Mouse (Mus musculus) layer of hippocampus, postnatal 25 days (tissue): ENCODE data around the gene Eya2. TPM values are rescaled to one million over a fixed set of nuclear protein-coding genes. Genes with fewer than 3 reads are reported as not detected.
"Not testable (repeated sequence)": the region's sequence is repeated elsewhere in the genome, so short reads cannot be mapped to it uniquely, and the experiment has no call there.

ENCODE experiments used
- DNase-seq, 2 experiments: peaks; one replicate each; pipeline ENCODE4 v3.0.0; 2022; ENCODE audit warnings: mixed read lengths in 2 of 2, low spot score in 1 of 2; ENCODE audit errors: extremely low spot score in 1 of 2
- total RNA-seq, 2 experiments: library from RNA; stranded (reverse); gene quantifications; 2 replicates each; pipeline ENCODE4 v1.2.3; 2021

Gene Eya2
- total RNA-seq, result 1 to 10 TPM; 3.8 to 4.8 TPM

DNA sequence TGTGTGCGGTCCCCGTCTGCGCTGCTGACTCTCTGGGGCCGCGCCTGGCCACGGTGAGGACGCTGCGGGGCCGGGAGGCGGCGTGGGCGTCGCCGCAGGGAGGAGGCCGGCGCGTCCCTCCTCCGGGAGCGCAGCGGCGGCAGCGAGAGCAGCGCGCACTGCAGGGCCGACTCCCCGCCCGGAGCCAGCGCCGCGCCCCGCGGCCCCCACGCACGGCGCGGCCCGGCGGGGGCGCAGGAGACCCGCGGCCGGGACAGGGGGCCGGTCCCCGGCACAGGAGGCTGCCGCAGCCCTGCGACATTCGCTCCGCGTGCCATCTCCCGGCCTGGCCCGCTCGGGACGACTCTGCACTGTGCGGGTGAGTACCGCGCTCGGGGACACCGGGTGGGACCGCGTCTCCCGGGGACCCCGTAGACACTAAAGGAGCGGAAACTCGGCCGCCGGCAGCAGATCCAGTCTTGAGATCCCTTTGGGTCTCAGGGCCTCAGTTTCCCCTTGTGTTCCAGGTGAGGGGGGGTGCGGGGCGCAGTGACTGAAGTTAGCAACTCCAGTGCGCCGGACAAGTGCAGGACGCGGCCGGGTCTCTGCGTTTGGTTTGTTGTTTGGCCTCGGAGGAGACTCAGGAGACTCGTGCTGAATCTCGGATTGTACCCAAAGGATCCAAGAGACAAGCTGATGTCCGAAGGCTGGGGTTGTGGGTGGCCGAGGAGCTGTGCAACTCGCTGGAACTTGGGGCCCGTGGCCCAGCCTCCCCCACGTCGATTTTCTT is at the start of gene Eya2:
TSS of gene Eya2 (plus strand) at position 126 of the 769 bp plus-strand sequence.
- no peak for DNase-seq

DNA sequence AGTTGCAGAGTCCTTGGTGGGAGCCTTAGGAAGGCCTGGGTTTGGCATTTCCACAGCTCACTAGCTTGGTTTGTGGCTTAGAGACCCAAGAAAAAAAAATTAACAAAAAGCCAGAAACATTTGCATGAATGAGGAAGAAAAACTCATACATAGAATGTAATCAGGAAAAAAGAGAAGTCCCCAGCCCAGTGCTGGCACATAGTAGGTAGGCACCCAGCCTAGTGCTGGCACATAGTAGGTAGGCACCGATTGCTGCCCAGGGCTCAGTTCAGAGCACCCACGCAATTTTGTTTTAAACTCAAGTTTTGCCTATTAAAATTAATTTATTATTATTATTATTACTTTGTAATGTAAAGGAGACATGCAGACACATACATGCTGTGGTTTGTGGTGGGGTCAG is 49.1 kb upstream of the Eya2 start:
- DNase-seq, result no peak

DNA sequence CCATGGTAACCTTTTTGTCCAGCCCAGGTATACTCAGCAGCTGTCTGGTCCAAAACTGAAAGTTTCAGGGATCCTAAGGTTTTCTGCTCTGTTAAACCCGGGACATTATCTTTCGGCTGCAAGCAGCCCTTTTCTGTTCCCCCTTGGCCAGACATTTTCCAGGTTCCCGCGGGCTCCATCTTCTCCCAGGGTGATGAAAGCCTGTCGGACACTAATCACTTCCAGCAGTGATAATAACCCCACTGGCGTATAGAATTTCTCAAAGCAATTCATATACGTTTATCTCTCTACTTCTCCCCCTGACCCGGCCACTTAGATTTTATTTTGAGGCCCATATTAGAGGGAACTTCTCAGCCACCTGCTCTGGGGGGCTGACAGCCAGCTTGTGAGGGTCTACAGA is 48.5 kb upstream of the Eya2 start:
- no peak for DNase-seq

GRCm38 (mm10) chr2:165547410-165547809 is 47.4 kb upstream of the Eya2 start:
- peak in 1 of 2 experiments; percentile 32 for DNase-seq

- DNase-seq, result no peak
Measured at GRCm38 (mm10) chr2:165548627-165549026, 46.2 kb upstream of the Eya2 start.

GRCm38 (mm10) chr2:165550410-165550809 is 44.4 kb upstream of the Eya2 start:
- not testable (repeated sequence) for DNase-seq

GRCm38 (mm10) chr2:165554066-165554465 is 40.8 kb upstream of the Eya2 start:
- no peak for DNase-seq

GRCm38 (mm10) chr2:165557278-165557677 is 37.6 kb upstream of the Eya2 start:
- no peak for DNase-seq

- DNase-seq, result no peak
Measured at GRCm38 (mm10) chr2:165558916-165559315, 35.9 kb upstream of the Eya2 start.

GRCm38 (mm10) chr2:165559506-165560235 is 35.2 kb upstream of the Eya2 start:
- DNase-seq, result no peak

DNA sequence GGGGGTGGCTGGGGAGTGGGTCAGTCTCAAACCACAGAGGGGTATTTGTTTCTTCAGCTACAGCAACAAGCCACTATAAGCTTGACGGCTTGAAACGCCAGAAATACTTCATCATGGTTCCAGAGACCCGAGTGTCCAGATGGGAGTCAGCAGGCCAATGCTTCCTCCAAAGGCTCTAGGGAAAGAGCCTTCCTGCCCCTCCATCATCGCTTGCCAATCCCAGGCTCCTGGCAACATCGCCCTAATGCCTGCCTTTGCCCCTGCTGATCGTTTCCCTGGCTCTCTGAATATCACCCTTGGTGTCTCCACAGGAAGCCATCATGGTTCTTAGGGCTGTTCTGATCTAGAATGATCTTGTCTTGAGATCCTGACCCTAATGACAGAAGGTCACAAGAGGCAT is 33.0 kb upstream of the Eya2 start:
- DNase-seq, result no peak

- DNase-seq, result no peak
Measured at GRCm38 (mm10) chr2:165563298-165564058, 31.4 kb upstream of the Eya2 start.

DNA sequence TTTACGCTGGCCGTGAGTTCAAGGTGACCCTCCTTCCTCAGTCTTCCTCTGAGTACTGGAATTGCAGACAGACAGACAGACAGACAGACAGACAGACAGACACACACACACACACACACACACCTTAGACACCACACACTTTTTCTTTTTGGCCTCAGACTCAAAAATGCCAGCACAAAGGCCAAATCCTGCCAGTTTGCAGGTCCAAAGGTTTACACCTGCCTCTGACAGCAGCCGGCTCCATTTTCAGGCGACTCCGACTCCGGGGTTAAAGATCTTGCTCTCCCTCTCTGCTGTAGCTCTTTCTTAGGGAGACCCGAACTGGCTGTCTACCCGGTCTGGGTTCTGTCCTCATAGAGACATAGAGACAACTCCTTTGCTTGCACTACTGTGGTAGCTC is 30.7 kb upstream of the Eya2 start:
- DNase-seq, result no peak

DNA sequence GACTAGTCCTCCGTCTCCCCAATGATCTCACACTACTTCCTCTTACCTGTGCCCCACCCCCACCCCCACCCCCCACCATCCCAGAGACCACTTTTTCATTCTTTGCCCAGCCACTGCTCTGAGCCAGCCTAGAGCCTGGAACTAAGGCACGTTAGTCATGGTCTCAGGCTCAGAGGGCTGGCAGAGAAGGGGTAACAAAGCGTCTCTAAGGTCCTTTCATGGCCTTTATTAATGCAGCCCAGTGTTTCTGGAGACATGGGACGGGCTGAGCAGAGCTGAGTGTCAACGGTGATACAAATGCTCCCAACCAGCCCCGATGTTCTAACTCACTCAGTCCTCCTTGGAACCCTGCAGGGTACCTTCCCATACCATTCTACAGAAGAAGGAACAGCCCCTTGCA is 30.2 kb upstream of the Eya2 start:
- DNase-seq, result no peak

DNA sequence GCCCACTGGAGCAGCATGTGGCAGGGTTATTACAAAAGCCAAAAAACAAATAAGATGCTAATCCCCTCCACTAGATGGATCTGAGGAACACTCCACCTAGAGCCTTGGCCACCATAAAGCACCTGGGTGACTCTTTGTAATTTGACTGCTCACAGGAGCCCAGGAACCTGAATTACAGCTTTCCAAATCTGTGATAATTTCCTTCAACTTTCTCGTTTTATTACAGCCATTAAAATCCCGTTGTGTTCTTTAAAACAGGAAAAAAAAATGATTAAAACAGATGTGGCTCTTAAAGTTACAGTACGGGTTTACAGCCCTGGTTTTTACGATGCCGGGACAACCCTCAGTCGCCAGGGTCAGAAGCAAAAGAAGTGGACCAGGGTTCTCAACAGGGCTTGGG is 27.9 kb upstream of the Eya2 start:
- no peak for DNase-seq

DNA sequence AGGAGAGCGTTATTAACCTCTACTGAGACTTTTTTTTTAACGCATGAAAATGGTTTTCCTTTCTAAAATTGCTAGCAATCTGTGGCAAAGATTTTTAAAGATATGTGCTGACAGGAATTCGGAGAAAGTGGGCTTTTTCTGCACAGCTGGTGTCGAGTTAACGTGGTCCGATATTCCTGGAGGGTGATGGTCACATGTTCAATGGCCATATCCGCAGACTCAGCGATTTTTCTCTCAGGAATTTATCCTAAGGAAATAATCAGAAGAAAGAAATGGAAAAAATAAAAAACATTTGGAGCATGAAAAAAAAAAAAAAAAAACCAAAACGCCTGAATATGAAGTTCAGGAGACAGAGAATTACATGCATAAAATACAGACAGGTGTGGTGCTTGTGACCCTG is 27.0 kb upstream of the Eya2 start:
- DNase-seq, result no peak

- no peak for DNase-seq
Measured at GRCm38 (mm10) chr2:165568911-165569310, 25.9 kb upstream of the Eya2 start.

GRCm38 (mm10) chr2:165571216-165571778 is 23.5 kb upstream of the Eya2 start:
- no peak for DNase-seq

DNA sequence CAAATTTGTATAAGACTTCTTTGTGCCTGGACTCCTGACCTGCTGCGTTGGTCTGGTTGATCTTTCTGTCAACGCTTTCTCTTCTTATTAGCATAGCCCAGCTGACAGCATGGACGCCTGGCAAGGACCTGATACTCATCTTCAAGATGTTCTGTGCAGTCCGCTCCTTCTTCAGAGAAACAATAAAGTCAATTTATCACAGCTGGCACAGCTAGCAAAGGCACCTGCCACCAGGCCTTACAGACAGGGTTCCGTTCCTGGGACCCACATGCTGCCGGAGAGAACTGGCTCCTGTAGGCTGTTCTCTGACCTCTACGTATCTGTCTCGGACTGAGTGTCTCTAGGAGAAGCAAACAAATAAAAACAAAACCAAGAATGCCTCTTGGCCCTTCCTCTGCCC is 11.8 kb upstream of the Eya2 start:
- no peak for DNase-seq

DNA sequence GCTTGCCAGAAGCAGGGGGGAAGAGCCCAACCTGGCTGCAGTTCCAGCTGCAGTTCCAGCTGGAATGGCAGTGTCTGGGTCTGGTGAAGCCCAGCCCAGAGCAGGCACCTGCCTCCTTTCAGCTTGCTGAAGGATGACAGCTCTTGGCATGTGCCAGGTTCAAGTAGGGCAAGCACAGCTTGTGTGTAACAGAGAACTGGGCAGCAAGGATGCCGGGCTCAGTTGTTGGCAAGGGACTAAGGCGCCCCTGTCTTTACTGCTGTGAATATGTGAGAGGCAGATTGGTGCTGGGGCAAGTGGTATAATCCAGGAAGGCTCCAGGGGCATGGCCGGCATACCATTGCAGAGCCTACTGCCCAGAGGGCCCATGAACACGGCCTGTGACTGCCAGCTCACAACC is 11.3 kb upstream of the Eya2 start:
- no peak for DNase-seq

DNA sequence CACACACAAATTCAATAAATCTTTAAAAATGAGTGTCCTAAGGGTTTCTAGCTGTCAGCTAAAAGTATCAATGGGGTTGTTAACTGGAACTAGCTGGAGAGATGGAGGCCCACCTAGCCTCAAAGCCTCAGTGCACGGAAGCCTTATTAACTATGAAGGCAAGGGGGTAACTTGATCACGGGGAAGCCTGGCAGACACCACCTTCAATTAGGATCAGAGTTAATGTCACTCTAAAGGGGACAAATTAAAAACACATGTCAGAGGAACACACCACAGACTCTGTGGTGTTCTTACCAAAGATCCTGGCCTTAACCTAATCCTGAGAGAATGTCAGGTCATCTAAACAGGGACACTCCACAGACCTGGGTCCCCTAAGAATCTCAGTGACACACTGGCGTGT is 10.3 kb upstream of the Eya2 start:
- DNase-seq, result no peak
